Mouse (Mus musculus) retina, postnatal 7 days (tissue): ENCODE measurements at regions not wholly inside any gene's neighbourhood (a gene's known extent, or its start where the extent isn't known, plus 50 kb on each side); places are given as distances from the start of the nearest gene placed in this dataset.

Source experiments
- DNase-seq: peaks from one replicate; pipeline ENCODE4 v3.0.0-alpha.2; 2012; ENCODE audit warnings: low read depth, low spot score

DNA sequence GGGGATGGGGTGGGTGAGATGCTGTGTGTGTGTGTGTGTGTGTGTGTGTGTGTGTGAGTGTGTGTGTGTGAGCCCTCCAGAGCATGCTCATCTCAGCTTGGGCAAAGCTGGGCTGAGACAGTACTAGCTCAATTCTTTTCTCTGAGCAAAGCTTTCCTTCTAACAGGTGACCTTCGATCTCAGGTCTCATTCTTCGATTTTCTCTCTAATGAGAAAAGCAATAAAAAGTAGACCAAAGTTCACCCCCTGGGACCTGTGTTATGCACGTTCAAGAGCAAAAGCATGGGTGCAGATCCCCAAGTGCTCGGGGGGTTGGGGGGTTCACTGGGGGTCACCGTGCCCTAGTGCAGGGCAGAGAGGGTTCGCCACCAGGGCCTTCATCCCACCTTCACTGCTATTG is 103.1 kb upstream of the Slc22a12 start:
- DNase-seq, result no peak

DNA sequence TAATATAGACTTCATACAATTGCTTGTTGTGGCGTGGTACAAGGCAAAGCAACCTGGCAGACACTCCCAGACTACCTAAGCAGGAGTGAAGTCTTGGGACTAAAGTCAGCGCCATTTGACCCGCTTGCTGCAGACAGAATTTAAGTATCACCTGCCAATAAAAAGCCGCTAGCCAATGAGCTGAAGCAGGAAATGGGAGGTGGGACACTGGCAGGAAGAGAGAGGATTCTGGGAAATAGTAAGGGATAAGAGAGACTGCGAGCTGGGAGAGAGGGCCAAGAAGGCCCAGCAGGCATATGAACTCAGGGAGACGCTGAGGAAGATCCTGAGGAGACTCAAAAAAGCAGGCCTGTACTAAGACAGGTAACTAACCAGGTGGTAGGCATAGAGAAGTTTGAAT is 102.0 kb upstream of the Slc22a12 start:
- no peak for DNase-seq

DNA sequence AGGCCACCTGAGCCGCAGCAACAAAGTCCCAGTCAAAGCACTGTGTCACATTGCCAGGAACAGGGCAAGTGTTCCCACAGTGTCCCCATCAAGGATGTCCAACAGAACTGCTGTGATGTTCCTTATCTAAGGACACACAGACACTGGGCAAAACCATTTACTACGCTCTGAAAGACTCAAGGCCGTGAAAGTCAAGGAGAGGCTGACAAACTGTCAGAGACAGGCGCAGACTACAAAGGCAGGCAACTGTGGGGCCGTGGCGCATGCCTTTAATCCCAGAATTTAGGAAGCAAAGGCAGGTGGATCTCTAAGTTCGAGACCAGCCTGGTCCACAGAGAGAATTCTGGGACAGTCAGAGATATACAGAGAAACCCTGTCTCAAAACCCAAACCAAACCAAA is 96.8 kb upstream of the Slc22a12 start:
- DNase-seq, result no peak

DNA sequence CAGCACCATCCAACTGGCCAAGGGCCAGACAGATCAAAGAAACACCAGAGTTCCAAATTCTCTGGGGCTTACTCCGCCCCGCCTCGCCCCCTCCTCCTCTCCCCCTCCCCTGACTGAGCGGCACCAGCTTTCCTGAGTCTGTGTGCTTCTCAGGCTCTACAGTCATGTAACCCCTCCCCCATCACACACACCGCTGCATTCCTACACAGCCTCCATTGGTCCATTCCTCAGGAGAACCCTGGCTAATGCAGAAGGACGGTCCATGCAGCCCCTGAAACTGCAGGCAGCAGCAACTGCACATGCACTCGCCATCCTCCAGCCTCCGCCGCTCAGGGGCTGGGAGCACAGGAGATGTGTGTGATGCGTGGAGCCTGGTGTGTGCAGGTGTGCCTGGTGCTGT is 90.6 kb upstream of the Slc22a12 start:
- DNase-seq, result no peak

DNA sequence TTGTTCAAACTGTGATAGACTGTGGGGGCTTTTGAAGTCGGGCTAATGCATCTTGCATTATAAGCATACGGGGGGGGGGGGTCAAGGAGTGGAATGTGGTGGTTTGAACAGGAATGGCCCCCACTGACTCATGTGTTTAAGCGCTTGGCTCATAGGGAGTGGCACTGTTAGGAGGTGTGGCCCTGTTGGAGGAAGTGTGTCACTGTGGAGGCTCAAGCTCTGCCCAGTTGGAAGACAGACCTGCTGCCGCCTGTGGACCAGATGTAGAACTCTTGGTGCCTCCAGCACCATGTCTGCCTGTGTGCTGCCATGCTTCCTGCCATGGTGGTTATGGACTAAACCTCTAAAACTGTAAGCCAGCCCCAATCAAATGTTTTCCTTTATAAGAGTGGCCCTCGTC is 89.0 kb upstream of the Slc22a12 start:
- DNase-seq, result no peak

DNA sequence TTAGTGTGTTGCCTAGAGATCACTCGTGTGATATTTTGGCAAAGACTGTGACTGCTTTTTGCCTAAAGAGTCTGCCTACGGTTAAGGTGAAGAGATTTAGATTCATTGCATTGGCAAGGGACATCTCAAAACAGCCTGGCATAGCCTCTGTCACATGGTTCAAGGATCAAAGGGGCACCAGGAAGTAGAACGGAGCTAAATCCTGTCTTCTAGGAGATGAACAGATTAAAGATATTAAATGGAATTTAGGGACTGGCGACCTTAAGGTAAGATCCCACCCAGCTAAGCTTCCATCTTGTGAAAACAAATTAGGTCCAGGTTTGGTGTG is 87.7 kb upstream of the Slc22a12 start:
- DNase-seq, result no peak

DNA sequence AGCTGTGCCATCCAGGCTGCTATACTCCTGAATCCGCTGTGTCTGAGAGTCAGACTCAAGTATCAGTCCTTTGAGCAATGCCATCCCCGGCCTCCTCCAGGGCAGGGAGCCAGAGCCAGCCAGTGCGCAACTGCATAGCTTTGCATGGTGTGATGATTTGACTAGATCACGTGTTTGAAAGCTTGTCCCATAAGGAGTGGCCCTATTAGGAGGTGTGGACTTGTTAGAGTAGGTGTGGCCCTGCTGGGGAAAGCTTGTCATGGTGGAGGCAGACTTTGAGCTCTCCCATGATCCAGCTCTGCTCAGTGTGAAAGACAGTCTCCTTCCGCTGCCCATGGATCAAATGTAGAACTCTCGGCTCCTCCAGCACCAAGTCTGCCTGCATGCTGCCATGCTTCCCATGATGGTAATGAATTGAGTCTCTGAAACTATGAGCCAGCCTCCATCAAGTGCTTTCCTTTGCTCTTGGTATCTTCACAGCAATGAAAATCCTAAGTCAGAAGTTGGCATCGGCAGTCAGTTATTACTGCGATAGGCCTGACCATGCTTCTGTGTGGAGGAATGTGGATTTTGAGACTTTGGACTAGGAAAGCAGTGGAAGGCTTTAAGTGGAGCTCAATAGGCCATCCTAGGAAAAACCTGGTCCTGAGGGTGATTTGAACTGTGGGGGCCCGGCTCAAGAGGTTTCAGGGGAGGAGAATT is 87.2 kb upstream of the Slc22a12 start:
- DNase-seq, result no peak

DNA sequence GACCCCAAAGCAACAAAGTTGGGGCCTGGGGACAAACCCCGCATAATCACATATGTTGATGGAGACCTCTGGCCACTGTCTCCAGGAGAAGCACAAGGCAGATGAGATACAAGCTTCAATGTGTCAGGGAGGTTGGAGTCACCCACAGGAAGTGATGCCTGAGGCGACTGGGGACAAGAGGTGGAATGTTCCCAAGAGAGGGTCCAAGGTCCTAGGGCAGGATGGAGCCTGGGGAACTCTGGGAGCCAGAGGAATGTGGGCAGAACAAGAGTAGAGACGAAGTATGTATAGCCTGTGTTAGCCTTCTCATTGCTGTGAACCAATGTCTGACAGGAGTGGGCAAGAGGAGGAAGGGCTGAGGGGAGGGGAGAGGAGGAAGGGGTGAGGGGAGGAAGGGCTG is 82.7 kb upstream of the Slc22a12 start:
- no peak for DNase-seq

DNA sequence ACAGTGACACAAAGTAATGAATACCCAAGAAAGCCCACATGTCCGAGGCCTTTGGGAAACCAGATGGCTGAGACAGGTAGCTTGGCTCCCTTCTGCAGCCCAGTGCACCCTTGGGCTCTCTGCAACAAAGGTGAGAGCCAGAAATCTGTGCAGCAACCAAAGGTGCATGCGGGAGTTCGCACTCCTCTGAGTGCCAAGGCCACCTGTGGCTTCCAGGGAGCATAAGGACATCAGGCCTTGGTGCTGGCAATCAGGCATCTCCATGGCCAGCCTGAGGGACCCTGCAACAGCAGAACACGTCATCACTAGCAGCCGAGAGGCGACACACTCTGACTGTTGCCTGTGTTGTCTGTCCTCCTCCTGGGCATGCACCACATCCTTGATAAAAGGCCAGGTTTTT is 78.2 kb upstream of the Slc22a12 start:
- no peak for DNase-seq

DNA sequence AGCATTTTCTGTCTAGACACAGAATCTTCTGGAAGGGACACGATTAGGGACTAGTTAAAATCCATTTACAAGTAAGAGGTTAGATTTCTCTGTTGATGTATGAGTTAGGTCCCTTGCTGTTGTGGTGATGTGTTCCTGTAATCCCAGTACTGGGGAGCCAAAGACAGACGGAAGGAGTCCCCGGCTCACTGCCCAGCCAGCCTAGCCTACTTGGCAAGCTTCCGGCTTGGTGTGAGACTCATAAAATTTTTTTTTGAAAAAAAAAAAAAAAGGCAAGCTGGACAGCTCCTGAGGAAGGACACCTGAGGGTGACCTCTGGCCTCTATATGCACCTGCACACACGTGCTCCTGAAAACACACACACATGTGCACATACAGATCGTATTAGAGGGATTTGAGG is 76.7 kb upstream of the Slc22a12 start:
- DNase-seq, result peak; percentile 30

DNA sequence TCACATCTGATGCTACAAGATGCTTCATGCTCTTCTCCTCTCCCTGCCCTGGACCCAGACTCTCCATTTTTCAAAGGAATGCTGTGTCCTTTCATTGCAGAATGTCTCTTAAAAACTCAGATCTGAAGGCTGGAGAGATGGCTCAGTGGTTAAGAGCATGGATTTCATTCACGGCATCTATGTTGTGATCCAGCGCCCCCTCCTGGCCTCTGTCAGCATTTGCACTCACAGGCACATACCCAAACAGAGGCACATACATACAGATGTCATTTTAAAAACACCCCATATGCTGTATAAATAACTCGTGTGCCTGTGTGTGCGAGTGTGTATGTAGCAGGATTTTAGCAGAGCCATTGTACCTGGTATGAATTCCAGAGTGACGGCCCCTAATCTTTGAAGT is 73.8 kb upstream of the Slc22a12 start:
- DNase-seq, result no peak

DNA sequence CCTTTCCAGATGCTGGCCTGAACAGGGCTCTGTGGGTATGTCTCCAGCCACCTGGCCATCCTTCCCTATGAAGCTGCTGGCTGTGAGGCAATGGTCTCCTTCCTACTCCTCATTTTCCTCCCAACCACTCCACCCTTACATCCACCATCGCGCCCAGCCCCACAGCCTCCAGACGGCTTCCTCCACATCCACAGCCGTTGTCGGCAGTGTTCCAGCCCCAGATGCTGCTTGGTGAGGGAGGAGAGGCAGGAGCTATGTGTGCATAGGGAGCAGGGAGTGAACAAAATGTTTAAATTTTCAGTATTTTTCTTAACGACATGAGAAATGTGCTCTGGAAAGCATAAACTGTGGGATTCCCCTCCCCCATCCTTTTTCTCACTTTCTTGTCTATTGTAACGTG is 69.6 kb upstream of the Slc22a12 start:
- DNase-seq, result no peak

DNA sequence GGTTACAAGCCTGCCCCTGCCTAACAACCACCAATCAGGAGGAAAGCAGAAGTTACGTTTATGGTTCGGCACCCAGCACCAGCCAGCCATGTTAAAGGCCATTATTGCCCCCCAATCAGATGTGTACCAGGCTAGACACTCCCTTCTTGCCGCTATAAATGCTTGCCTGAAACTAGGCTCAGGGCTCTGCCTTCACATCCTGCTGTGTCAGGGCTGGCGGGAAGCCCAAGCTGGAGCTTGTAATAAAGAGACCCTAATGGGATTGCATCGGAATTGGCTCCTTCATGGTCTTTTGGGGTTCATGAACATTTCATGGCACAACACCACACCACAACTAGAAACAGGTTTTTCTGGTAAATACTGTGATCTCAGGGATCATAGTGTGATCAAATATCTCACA is 69.1 kb upstream of the Slc22a12 start:
- DNase-seq, result no peak

DNA sequence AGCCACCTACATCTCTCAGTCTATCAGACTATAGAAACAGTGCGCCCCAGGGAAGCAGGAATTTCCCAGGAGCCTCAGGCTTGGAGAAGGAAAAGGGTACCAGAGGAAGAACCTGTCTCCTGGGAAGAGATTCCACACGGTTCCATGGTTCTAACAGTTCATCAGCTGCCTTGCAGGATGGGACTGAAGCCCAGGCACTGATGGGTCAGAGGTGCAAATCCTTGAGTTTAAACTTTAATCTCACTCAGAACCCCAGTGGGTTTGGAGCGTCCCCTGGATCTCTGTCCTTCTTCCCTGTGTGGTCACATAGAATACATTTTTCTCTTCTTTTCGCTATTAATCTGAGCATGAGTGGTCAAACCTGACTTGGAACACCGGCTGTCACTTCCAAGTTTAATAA is 67.9 kb upstream of the Slc22a12 start:
- DNase-seq, result no peak

DNA sequence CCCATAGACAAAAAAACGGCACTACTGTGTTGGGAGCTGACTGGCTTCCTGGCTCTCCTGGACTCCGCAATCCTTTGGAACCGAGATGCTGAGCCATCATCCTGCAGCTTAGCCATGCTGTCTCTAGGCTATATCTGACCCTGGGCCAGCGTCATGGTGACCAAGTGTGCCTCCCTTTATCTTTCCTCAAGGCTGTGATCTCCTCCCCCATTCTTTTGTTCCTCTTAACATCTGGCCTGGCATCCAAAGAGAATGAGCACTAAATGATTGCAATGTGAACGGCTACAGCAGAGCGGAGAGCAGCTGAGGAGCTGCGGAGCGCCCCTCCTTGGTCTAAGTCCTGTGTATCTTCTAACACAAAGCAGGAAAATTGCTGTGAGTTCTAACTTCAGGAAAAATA is 67.2 kb upstream of the Slc22a12 start:
- no peak for DNase-seq

DNA sequence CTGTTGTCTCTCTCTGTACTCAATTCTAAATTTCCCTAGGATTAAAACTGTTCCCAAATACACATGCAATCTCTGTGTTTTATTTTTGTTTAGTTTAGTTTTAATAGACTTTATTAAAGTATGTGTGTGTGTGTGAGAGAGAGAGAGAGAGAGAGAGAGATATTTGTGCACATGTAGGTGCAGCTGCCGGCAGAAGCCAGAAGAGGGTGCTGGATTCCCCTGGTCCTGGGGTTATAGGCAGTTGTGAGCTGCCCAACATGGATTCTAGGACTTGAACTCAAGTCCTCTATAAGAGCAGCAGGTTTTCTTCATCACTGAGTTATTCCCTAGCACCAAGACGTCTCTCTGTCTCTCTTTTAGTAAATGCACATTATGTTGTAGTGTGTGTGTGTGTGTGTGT is 64.7 kb upstream of the Slc22a12 start:
- no peak for DNase-seq

DNA sequence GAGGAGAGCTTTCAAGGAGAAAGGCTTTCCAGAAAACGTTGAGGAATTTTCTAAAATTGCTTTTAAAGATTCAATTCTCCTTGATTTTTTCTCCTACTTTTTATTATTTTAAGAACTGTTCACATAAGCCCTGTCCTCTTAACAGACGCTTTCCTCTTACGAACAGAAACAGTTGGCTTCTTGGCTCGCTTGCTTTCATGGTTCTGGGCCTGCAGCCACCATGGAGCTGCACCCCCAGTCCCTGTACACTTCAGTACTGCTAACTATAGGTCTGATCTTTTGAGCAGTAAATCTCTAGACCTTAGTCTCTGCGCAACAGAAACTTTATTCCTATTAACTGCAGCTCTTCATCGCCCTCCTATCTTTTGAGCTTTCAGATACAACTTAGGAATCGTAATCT is 63.8 kb upstream of the Slc22a12 start:
- DNase-seq, result no peak

DNA sequence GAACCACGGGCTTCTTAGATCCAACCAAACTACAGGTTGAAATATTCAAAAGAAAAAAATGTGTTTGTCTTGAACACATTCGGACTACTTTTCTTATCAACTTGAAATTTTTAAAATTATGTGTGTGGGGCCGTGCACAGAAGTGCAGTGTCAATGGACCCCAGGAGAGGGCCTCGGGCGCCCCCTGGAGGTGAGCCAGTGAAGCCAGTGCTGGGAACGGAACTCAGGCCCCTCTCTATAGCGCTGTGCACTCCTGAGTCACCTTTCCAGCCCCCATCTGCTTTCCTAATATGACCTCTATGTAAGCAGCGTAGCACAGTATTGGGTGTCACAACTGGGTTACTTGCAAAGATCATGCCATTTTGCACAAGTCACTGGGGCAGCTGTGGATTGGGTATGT is 61.9 kb upstream of the Slc22a12 start:
- DNase-seq, result no peak

DNA sequence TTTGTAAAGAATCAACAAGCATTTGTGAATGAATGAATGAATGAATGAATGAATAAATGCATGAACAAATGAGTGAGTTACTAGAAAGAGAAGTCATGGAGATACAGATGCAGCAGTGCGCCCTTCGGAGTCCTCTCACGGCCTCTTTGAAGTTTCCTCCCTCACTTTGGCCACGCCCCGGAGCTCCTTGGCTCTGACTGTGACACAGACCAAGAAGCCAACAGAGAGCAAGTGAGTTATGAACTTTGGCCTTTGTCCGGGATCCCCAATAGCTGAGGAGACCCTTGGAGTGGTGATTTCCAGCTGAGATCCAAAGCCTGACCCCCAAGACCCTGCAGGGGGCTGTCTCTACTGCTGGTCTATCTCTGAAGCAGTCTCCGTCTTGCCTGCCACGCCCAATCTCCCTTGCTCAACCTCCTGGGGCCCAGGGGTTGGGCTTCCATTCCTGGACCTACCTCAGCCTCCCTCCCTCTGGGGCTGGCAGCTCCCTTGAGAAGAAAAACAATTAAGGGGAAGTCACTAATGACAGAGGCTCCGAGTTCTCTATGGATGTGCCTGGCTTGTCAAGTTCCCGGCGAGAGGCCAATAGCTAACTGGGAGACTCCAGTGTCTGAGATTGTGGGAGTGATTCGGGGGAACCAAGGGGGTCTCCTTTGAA is 58.2 kb upstream of the Slc22a12 start:
- DNase-seq, result no peak

DNA sequence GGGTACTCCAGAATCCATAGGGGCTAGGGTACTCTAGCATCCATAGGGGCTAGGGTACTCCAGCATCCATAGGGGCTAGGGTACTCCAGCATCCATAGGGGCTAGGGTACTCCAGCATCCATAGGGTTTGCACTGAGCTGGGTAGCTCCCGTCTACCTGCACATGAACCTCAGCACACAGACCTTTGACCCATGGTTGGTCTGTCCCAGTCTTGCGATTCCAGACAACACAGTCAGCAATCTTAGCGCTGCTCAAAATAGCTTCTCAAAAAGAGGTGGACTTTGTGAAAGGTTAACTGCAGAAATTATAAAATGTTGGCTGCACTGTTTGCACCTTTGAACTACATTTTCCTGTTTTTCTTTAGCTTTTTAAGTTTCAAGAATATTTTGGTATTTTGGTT is 56.4 kb upstream of the Slc22a12 start:
- no peak for DNase-seq

DNA sequence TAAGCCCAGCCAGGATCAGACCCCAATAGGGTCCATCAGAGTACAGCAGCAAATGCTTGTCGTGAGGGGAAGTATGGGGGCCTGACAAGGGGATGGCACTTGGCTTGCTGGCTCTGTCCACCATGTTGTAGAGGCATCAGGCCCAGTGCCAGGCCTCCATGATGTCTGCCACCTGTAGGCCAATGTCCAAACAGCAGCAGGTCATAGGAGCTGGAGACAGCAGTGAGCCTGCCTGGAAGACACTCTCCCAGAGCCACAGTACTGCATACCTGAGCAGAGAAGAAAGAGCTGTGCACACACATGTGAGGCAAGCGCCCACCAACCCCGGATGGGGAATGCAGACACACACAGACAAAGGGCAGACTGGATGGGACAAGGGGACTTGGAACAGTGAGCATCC is 55.4 kb upstream of the Slc22a12 start:
- no peak for DNase-seq

DNA sequence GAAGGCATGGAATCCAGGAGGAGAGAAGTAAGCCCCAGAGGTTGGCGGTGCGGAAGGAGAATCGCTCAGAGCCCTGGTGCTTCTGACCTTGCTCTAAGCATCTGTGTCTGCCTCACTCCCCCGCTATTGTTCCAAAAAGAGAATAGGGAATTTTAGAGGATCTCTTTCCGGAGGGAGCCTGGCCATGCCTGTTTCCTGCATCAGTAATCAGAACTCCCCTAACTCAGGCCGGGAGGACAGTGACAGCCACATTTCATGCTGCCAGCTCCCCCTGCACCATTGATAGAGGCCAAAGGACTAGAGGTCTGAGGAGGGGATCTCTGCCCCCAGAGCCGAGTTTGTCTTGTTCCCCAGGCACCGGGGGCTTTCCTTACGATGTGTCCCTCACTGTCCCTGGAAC is 53.0 kb upstream of the Slc22a12 start:
- DNase-seq, result no peak
